Mouse (Mus musculus) myocyte (in vitro differentiated cells): ENCODE measurements at regions not wholly inside any gene's neighbourhood (a gene's known extent, or its start where the extent isn't known, plus 50 kb on each side); places are given as distances from the start of the nearest gene placed in this dataset.

ENCODE experiments used
- CEBPB ChIP-seq: IDR thresholded peaks from 2 replicates; pipeline ENCODE4 v1.6.1; 2011; ENCODE audit warnings: mild to moderate bottlenecking, moderate library complexity; ENCODE audit not compliant: poor library complexity, insufficient read depth, severe bottlenecking
- MAX ChIP-seq: IDR thresholded peaks from one replicate; pipeline ENCODE4 v1.6.1; 2011; ENCODE audit warnings: low read depth, mild to moderate bottlenecking, control low read depth
- MYOD1 ChIP-seq, 3 experiments: IDR thresholded peaks; one replicate each; pipeline ENCODE4 v1.6.1; 2011; ENCODE audit warnings: control low read depth in 2 of 3, low read depth in 2 of 3, mild to moderate bottlenecking in 2 of 3, moderate library complexity in 1 of 3; ENCODE audit not compliant: insufficient read length in 2 of 3, control insufficient read depth in 1 of 3
- SRF ChIP-seq: IDR thresholded peaks from one replicate; pipeline ENCODE4 v1.6.1; 2011; ENCODE audit warnings: low read depth; ENCODE audit not compliant: control insufficient read depth, insufficient read length
- TCF12 ChIP-seq: IDR thresholded peaks from one replicate; pipeline ENCODE4 v1.6.1; 2011; ENCODE audit warnings: mild to moderate bottlenecking, control low read depth; ENCODE audit not compliant: poor library complexity, insufficient read depth, severe bottlenecking
- USF1 ChIP-seq: IDR thresholded peaks from one replicate; pipeline ENCODE4 v1.6.1; 2011; ENCODE audit warnings: low read depth, mild to moderate bottlenecking, control low read depth, moderate library complexity

GRCm38 (mm10) chr6:117279297-117279696 is 111.0 kb downstream of the Cxcl12 start:
- TF ChIP-seq SRF, result no peak
- TF ChIP-seq MYOD1 (IDR thresholded peaks at IDR 0.05; ENCODE audit: control insufficient read depth in 1 of 3, insufficient read length in 2 of 3, low read depth in 2 of 3), result no peak
- no peak for TF ChIP-seq TCF12
- TF ChIP-seq USF1, result no peak
- no peak for TF ChIP-seq CEBPB
- no peak for TF ChIP-seq MAX
